Mouse (Mus musculus): ENCODE data around the gene Pink1. TPM values are rescaled to one million over a fixed set of nuclear protein-coding genes. Genes with fewer than 3 reads are reported as not detected.

Pink1 gene
- polyA plus RNA-seq, 1 experiment from 2014 or later = 21.6 TPM

DNA sequence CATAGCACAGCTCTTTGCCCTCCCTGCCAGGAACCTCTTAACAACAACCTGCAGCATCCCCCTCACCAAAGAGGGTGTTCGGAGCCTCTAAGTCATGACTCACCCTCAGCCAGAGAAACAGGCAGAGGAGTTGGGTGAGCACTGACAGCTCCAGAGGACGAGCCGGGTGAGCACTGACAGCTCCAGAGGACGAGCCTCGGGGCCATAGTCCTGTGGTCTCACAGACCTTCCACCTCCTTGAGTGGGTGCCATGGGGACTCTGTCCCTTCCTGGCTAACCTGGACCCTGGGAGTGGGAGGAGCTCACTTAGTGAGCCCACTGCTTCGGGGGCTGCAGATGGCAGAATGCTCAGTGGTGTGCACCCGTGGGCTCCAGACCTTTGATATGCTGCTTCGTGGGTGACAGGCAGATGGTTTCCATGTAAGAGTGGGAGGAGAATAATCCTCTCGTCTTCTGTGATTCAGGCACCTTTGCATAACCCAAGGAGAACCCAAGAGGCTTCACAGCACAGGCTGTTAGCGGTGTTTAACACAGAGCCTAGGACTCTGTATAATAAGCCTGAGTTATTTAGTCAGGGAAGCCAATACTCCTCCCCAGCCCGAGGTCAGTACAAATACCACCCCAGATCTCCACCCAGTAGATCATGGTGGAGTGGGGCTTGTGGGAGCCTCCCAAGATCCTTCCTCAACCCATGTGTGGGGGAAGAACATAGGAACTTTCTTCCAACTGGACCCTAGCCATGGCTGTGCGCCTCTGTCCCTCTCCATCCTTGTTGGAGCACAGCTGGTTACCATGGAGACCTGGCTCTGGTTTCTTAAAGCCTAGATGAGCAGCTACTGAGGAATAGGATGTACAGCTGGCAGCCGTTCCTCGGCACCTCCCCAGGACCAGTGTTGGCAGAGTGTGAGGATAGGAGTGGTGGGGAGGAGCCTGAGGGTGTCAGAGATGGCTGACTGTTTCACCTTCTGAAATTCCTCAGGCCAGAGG lies 53.8 kb downstream of the Pink1 start:
- H3K27ac ChIP-seq (ENCODE audit: low read depth, low read length) = no peak overlapping the region
- WGBS = 76% methylated on average over 14 of the region's 14 CpGs
- DNase-seq (ENCODE audit: low spot score, missing footprints) = peak; percentile 65

DNA sequence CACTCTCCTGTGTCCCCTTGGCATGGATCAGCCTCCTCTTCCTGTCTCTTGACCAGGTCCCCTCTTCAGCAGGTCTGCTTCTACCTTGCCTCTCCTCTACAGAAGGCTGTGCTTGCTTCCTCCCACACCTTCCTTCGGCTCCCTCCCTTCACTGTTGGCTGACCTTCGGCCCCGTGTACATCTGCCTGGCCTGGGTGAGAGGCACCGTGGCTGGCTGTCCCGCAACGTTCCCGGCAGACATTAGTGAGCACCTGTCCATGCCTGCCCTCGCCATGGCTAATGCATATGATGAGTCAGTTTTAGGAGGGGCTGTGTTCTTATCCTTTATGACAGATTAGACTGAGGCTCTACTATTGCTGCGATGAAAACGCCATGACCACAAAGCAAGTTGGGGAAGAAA lies 58.2 kb downstream of the Pink1 start:
- H3K27me3 ChIP-seq (ENCODE audit: control insufficient read depth, insufficient read depth, low read length) = no peaks in the 10 kb centered on the region
- no peak overlapping the region for H3K4me2 ChIP-seq
- no peaks in the 10 kb centered on the region for H3K36me3 ChIP-seq (ENCODE audit: control insufficient read depth, insufficient read depth, low read length)
- no peaks in the 10 kb centered on the region; the same call in 1 of the 2 replicates for H3K4me1 ChIP-seq (ENCODE audit: control insufficient read depth, insufficient read depth, low read length)
- no peak overlapping the region for H3K4me3 ChIP-seq (ENCODE audit: low read depth, low read length)
- ATAC-seq (ENCODE audit: low FRiP score) (no peak), DNase-seq (ENCODE audit: low spot score, missing footprints) (no peak)
- WGBS = 93% methylated on average over 10 of the region's 10 CpGs
- no peak overlapping the region for H3K27ac ChIP-seq (ENCODE audit: low read depth, low read length)
- no peak overlapping the region for H3K9ac ChIP-seq (ENCODE audit: low read length)
- no peaks in the 10 kb centered on the region for H3K9me3 ChIP-seq (ENCODE audit: control insufficient read depth, low read length)

More for the DNA sequence above, 53.8 kb downstream of the Pink1 start:
- Histone ChIP-seq H3K4me1 (ENCODE audit: control insufficient read depth, insufficient read depth, low read length) (no peaks in the 10 kb centered on the region), H3K4me2 (no peak overlapping the region), H3K36me3 (ENCODE audit: control insufficient read depth, insufficient read depth, low read length) (no peaks in the 10 kb centered on the region), H3K9ac (ENCODE audit: low read length) (no peak overlapping the region), H3K27me3 (ENCODE audit: control insufficient read depth, insufficient read depth, low read length) (no peaks in the 10 kb centered on the region), H3K9me3 (ENCODE audit: control insufficient read depth, low read length) (no peaks in the 10 kb centered on the region), H3K4me3 (ENCODE audit: low read depth, low read length) (no peak overlapping the region)
- no peak for ATAC-seq (ENCODE audit: low FRiP score)

Small RNAs within 50 kb of the gene (microRNA-seq; reads per million reads assigned to microRNA genes)
- gene Gm27646 (not detected), gene Mir7019 (1.3 reads per million)

Other genes starting within 250 kb of the Pink1 start
- 182 and 198 TPM in 2 replicates for gene Hp1bp3, start 110.0 kb downstream of the Pink1 start, polyA plus RNA-seq (2014; fragmentation: Nextera tagmentation; extraction: Ambion mirVana)
- gene Sh2d5, start 75.9 kb downstream of the Pink1 start, polyA plus RNA-seq (2014; fragmentation: Nextera tagmentation; extraction: Ambion mirVana) = 0.94 TPM in 2 replicates
- gene Kif17, start 75.9 kb downstream of the Pink1 start, polyA plus RNA-seq (2014; fragmentation: Nextera tagmentation; extraction: Ambion mirVana) = 0.44 and 0.48 TPM in 2 replicates
- gene Ddost, start 21.6 kb downstream of the Pink1 start, polyA plus RNA-seq (2014; fragmentation: Nextera tagmentation; extraction: Ambion mirVana) = 209 and 219 TPM in 2 replicates
- 1.7 and 2.0 TPM in 2 replicates for gene Cda, start 41.7 kb upstream of the Pink1 start, polyA plus RNA-seq (2014; fragmentation: Nextera tagmentation; extraction: Ambion mirVana)
- 0.14 TPM in 1 of 2 replicates, not detected in the other for gene Fam43b, start 70.2 kb upstream of the Pink1 start, polyA plus RNA-seq (2014; fragmentation: Nextera tagmentation; extraction: Ambion mirVana)
- 17.9 and 18.5 TPM in 2 replicates for gene Mul1, start 108.4 kb upstream of the Pink1 start, polyA plus RNA-seq (2014; fragmentation: Nextera tagmentation; extraction: Ambion mirVana)
- 6.0 and 6.1 TPM in 2 replicates for gene Camk2n1, start 128.0 kb upstream of the Pink1 start, polyA plus RNA-seq (2014; fragmentation: Nextera tagmentation; extraction: Ambion mirVana)